Mouse (Mus musculus) activated CD4-positive, CD25-positive, alpha-beta regulatory T cell (primary cell): ENCODE results near the gene Fam57b. TPM values are rescaled to one million over a fixed set of nuclear protein-coding genes. Genes with fewer than 3 reads are reported as not detected.

ENCODE experiments used
- polyA plus RNA-seq, 2 experiments: library from polyadenylated mRNA; unstranded; fragments of 100-300 nt; shearing (Covaris generic); gene quantifications; one replicate each; pipeline ENCODE4 v1.2.1; 2017

The Fam57b gene
- not detected for polyA plus RNA-seq

GRCm38 (mm10) chr7:126797411-126798126, at the start of gene Fam57b:
Gene Fam57b (plus strand): TSS chr7:126797668.

GRCm38 (mm10) chr7:126759050-126759671, 38.3 kb upstream of the Fam57b start, which contains the start of gene Mapk3:
Gene Mapk3 (plus strand): TSS chr7:126759601.

GRCm38 (mm10) chr7:126766201-126766600, 31.3 kb upstream of the Fam57b start, which contains the start of gene Gdpd3:
Gene Gdpd3 (plus strand): TSS chr7:126766334.

GRCm38 (mm10) chr7:126776598-126777057, 20.8 kb upstream of the Fam57b start, which contains the start of gene Ypel3:
Gene Ypel3 (plus strand): TSS chr7:126776955.

GRCm38 (mm10) chr7:126780971-126781635, 16.4 kb upstream of the Fam57b start, which contains the start of gene Tbx6:
Gene Tbx6 (plus strand): TSS chr7:126781483.

GRCm38 (mm10) chr7:126791851-126792720, 5.4 kb upstream of the Fam57b start, which contains the start of gene Ppp4c:
Gene Ppp4c (minus strand): TSS chr7:126792496.

GRCm38 (mm10) chr7:126831539-126831938, 34.1 kb downstream of the Fam57b start, which contains the start of gene 4930451I11Rik:
Gene 4930451I11Rik (minus strand): TSS chr7:126831639.

GRCm38 (mm10) chr7:126847116-126847420, 49.6 kb downstream of the Fam57b start, which contains the start of gene Doc2a:
Gene Doc2a (plus strand): TSS chr7:126847416.

GRCm38 (mm10) chr7:126861429-126862130, 64.1 kb downstream of the Fam57b start, which contains the start of gene Hirip3:
Gene Hirip3 (plus strand): TSS chr7:126861972.

GRCm38 (mm10) chr7:126862147-126862784, 64.8 kb downstream of the Fam57b start, which contains the start of gene Ino80e:
Gene Ino80e (minus strand): TSS chr7:126862377.

Other genes with a start within 250 kb of the Fam57b start
- 100 to 1,000 TPM; 180 to 184 TPM for gene Eif3c, start 231.3 kb upstream of the Fam57b start, polyA plus RNA-seq
- gene Apobr, start 212.7 kb upstream of the Fam57b start, polyA plus RNA-seq, result 1 to 10 TPM in 1 of 2 experiments, under 1 TPM in 1; 0.98 to 4.1 TPM
- gene Cln3, start 211.9 kb upstream of the Fam57b start, polyA plus RNA-seq, result 100 to 1,000 TPM in 1 of 2 experiments, 10 to 100 TPM in 1; 50.3 to 115 TPM
- under 1 TPM in 1 of 2 experiments, not detected in 1; 0.17 TPM for gene Il27, start 202.7 kb upstream of the Fam57b start, polyA plus RNA-seq
- 1 to 10 TPM in 1 of 2 experiments, not detected in 1; 1.3 TPM for gene Nupr1, start 166.8 kb upstream of the Fam57b start, polyA plus RNA-seq
- gene Sgf29, start 148.4 kb upstream of the Fam57b start, polyA plus RNA-seq, result 10 to 100 TPM; 83.9 to 89.3 TPM
- 1 to 10 TPM in 1 of 2 experiments, under 1 TPM in 1; 0.76 to 1.8 TPM for gene Sult1a1, start 121.2 kb upstream of the Fam57b start, polyA plus RNA-seq
- gene Bola2, start 102.3 kb upstream of the Fam57b start, polyA plus RNA-seq, result 100 to 1,000 TPM; 111 to 133 TPM
- gene Slx1b, start 101.9 kb upstream of the Fam57b start, polyA plus RNA-seq, result 10 to 100 TPM in 1 of 2 experiments, 1 to 10 TPM in 1; 7.1 to 13.5 TPM
- gene Coro1a, start 89.9 kb upstream of the Fam57b start, polyA plus RNA-seq, result 1,000 to 10,000 TPM; 3,096 to 3,488 TPM
- 10 to 100 TPM; 30.7 to 33.6 TPM for gene Mapk3, start 38.1 kb upstream of the Fam57b start, polyA plus RNA-seq
- 1 to 10 TPM in 1 of 2 experiments, under 1 TPM in 1; 0.94 to 3.4 TPM for gene Gdpd3, start 31.3 kb upstream of the Fam57b start, polyA plus RNA-seq
- gene Ypel3, start 20.7 kb upstream of the Fam57b start, polyA plus RNA-seq, result 100 to 1,000 TPM; 529 to 591 TPM
- gene Tbx6, start 16.2 kb upstream of the Fam57b start, polyA plus RNA-seq, result 1 to 10 TPM; 1.9 to 4.1 TPM
- gene Ppp4c, start 5.2 kb upstream of the Fam57b start, polyA plus RNA-seq, result 100 to 1,000 TPM; 387 to 443 TPM
- not detected for gene 4930451I11Rik, start 34.0 kb downstream of the Fam57b start, polyA plus RNA-seq
- not detected for gene Doc2a, start 49.7 kb downstream of the Fam57b start, polyA plus RNA-seq
- 10 to 100 TPM; 10.5 to 16.6 TPM for gene Hirip3, start 64.3 kb downstream of the Fam57b start, polyA plus RNA-seq
- 10 to 100 TPM; 83.5 to 86.5 TPM for gene Ino80e, start 64.7 kb downstream of the Fam57b start, polyA plus RNA-seq
- gene Taok2, start 87.0 kb downstream of the Fam57b start, polyA plus RNA-seq, result 10 to 100 TPM; 37.1 to 39.0 TPM
- 10 to 100 TPM; 42.2 to 49.8 TPM for gene Tmem219, start 125.2 kb downstream of the Fam57b start, polyA plus RNA-seq
- 10 to 100 TPM; 32.0 to 38.0 TPM for gene Kctd13, start 131.2 kb downstream of the Fam57b start, polyA plus RNA-seq
- gene Asphd1, start 151.9 kb downstream of the Fam57b start, polyA plus RNA-seq, result under 1 TPM in 1 of 2 experiments, not detected in 1; 0.21 TPM
- gene Sez6l2, start 152.9 kb downstream of the Fam57b start, polyA plus RNA-seq, result under 1 TPM; 0.34 to 0.62 TPM
- 100 to 1,000 TPM; 176 to 321 TPM for gene Cdipt, start 178.2 kb downstream of the Fam57b start, polyA plus RNA-seq
- gene Cdiptos, start 178.4 kb downstream of the Fam57b start, polyA plus RNA-seq, result 1 to 10 TPM in 1 of 2 experiments, under 1 TPM in 1; 0.64 to 2.0 TPM
- gene Mvp, start 217.0 kb downstream of the Fam57b start, polyA plus RNA-seq, result 10 to 100 TPM; 19.5 to 57.5 TPM
- 1 to 10 TPM in 1 of 2 experiments, under 1 TPM in 1; 0.54 to 1.7 TPM for gene Pagr1b, start 218.8 kb downstream of the Fam57b start, polyA plus RNA-seq
- gene Pagr1a, start 219.7 kb downstream of the Fam57b start, polyA plus RNA-seq, result 100 to 1,000 TPM in 1 of 2 experiments, 10 to 100 TPM in 1; 99.8 to 119 TPM
- 10 to 100 TPM; 31.2 to 33.4 TPM for gene Gm42742, start 223.4 kb downstream of the Fam57b start, polyA plus RNA-seq
- 1 to 10 TPM; 6.4 to 8.6 TPM for gene Prrt2, start 223.5 kb downstream of the Fam57b start, polyA plus RNA-seq
- 100 to 1,000 TPM; 117 to 145 TPM for gene Maz, start 229.4 kb downstream of the Fam57b start, polyA plus RNA-seq
- gene Kif22, start 244.8 kb downstream of the Fam57b start, polyA plus RNA-seq, result 10 to 100 TPM; 20.0 to 37.5 TPM